23 mouse cellular contexts compared by ENCODE assay signal in genomic region chr7:31117465-31117864, GRCm38 (mm10). TPM values are rescaled to one million over a fixed set of nuclear protein-coding genes. Genes with fewer than 3 reads are reported as not detected.
DNase-seq lines count a peak whose midpoint lies in the region; ATAC-seq and TF ChIP-seq lines count a peak whose summit lies in the region.
"Had no signal": no experiment of that assay in that cellular context is flagged by ENCODE, and none has a peak within 500 bp of the region (broad histone marks: within the 10 kb centered on the region; RNA-seq: fewer than 3 reads in every experiment).

No protein-coding gene starts in this region.

- no peak overlapping the region for H3K27ac ChIP-seq in liver, embryonic 15.5 days (replicated peaks)
- H3K27ac ChIP-seq in liver, postnatal 0 days (ENCODE audit: low read depth), result no peak overlapping the region
- H3K27ac ChIP-seq: embryonic facial prominence, embryonic 15.5 days; limb, embryonic 13.5 days; neural tube, embryonic 15.5 days; stomach, postnatal 0 days had no signal

- TF ChIP-seq EP300 in liver, postnatal 0 days (IDR thresholded peaks at IDR 0.05; ENCODE audit: low read depth), result no peak

- 0 out of 2 replicates have a peak, but pooled peaks have one; percentile 6 for ATAC-seq in frontal cortex, adult (ENCODE audit: low TSS enrichment)
- no peak for ATAC-seq in liver, embryonic 15.5 days (ENCODE audit: insufficient read depth)
- ATAC-seq in liver, postnatal 0 days, result no peak

- no peaks in the 10 kb centered on the region for H3K36me3 ChIP-seq in liver, embryonic 15.5 days (replicated peaks)
- H3K36me3 ChIP-seq in liver, postnatal 0 days (replicated peaks; ENCODE audit: insufficient read depth, low read length), result no peaks in the 10 kb centered on the region
- H3K36me3 ChIP-seq: embryonic facial prominence, embryonic 15.5 days; heart, embryonic 15.5 days; limb, embryonic 13.5 days; neural tube, embryonic 15.5 days had no signal

- 66% methylated on average over 11 of the region's 11 CpGs for WGBS in liver, embryonic 15.5 days (ENCODE audit: insufficient replicate concordance)
- WGBS in liver, postnatal 0 days (ENCODE audit: insufficient replicate concordance), result 77% methylated on average over 11 of the region's 11 CpGs

- TF ChIP-seq CTCF in liver, postnatal 0 days (IDR thresholded peaks at IDR 0.05; ENCODE audit: low read depth), result no peak

- H3K27me3 ChIP-seq in liver, embryonic 15.5 days, result no peaks in the 10 kb centered on the region
- H3K27me3 ChIP-seq in liver, postnatal 0 days (ENCODE audit: insufficient read depth, low read length), result no peaks in the 10 kb centered on the region
- H3K27me3 ChIP-seq: CH12.LX; embryonic facial prominence, embryonic 15.5 days; heart, embryonic 15.5 days; limb, embryonic 13.5 days had no signal

- no peak for DNase-seq in frontal cortex, postnatal 10 days (ENCODE audit: low spot score in 2 of 2)
- DNase-seq in liver, postnatal 0 days, result no peak
- peak; percentile 81 for DNase-seq in cerebellum, adult 9-10 months
- peak; percentile 68 to 72 for DNase-seq in layer of hippocampus, postnatal 36 days
- no peak for DNase-seq in gastrocnemius, postnatal 14 days
- no peak for DNase-seq in spleen, adult 12 weeks (ENCODE audit: low spot score)
- DNase-seq: embryo, embryonic 11 days; heart, adult 18-20 months; kidney, adult 11 months; lung, postnatal 10 days; right cerebral cortex, postnatal 4 days had no signal

- intact Hi-C loops in gastrocnemius, postnatal 14 days (cut with DNase I; ENCODE audit: low total_unique reads), result no loop called here

- peaks cover 21% of the 10 kb centered on the region for H3K4me1 ChIP-seq in liver, embryonic 15.5 days (replicated peaks)
- H3K4me1 ChIP-seq in liver, postnatal 0 days (ENCODE audit: insufficient read depth), result peaks cover 15% of the 10 kb centered on the region

- H3K9me3 ChIP-seq in liver, embryonic 15.5 days (replicated peaks), result no peaks in the 10 kb centered on the region
- H3K9me3 ChIP-seq in liver, postnatal 0 days (ENCODE audit: low read length), result no peaks in the 10 kb centered on the region
- H3K9me3 ChIP-seq: embryonic facial prominence, embryonic 15.5 days; heart, embryonic 15.5 days; limb, embryonic 13.5 days; neural tube, embryonic 15.5 days had no signal

- H3K4me3 ChIP-seq in liver, embryonic 15.5 days (replicated peaks), result no peak overlapping the region
- H3K4me3 ChIP-seq in liver, postnatal 0 days (ENCODE audit: low read depth, low read length), result no peak overlapping the region
- H3K4me3 ChIP-seq: embryonic facial prominence, embryonic 15.5 days; heart, embryonic 15.5 days; limb, embryonic 13.5 days; neural tube, embryonic 15.5 days had no signal

- H3K9ac ChIP-seq in liver, embryonic 15.5 days, result no peak overlapping the region
- no peak overlapping the region for H3K9ac ChIP-seq in liver, postnatal 0 days (replicated peaks)
- H3K9ac ChIP-seq: embryonic facial prominence, embryonic 15.5 days; heart, embryonic 15.5 days; limb, embryonic 13.5 days; neural tube, embryonic 15.5 days had no signal

- H3K4me2 ChIP-seq in liver, embryonic 15.5 days, result peak overlapping the region; percentile 13; the same call in 1 of the 2 replicates
- no peak overlapping the region for H3K4me2 ChIP-seq in liver, postnatal 0 days (ENCODE audit: low read depth, low read length)
- H3K4me2 ChIP-seq: embryonic facial prominence, embryonic 15.5 days; heart, embryonic 15.5 days; limb, embryonic 13.5 days; neural tube, embryonic 15.5 days had no signal

RNA-seq across cellular contexts. Expression of gene Hpn, which starts 2.4 kb away (rescaled TPM):
- polyA plus RNA-seq in liver, embryonic 15.5 days (2015; fragmentation: Nextera tagmentation; extraction: Ambion mirVana), result 98.6 and 145 TPM in 2 replicates
- polyA plus RNA-seq in liver, postnatal 0 days (2015; fragmentation: Nextera tagmentation; extraction: Ambion mirVana), result 250 and 259 TPM in 2 replicates
- 1 to 10 TPM; 4.6 to 6.8 TPM for total RNA-seq in layer of hippocampus, postnatal 36 days (2021)
- 1 to 10 TPM; 7.6 to 9.6 TPM for total RNA-seq in gastrocnemius, postnatal 14 days (2021)
- polyA plus RNA-seq: forebrain, embryonic 16.5 days had no signal

RNA-seq across cellular contexts. Expression of gene Scn1b, which starts 9.3 kb away (rescaled TPM):
- polyA plus RNA-seq in liver, embryonic 15.5 days (2015; fragmentation: Nextera tagmentation; extraction: Ambion mirVana), result 1.0 and 1.2 TPM in 2 replicates
- polyA plus RNA-seq in liver, postnatal 0 days (2015; fragmentation: Nextera tagmentation; extraction: Ambion mirVana), result 2.8 and 3.1 TPM in 2 replicates
- 100 to 1,000 TPM; 548 to 620 TPM for total RNA-seq in layer of hippocampus, postnatal 36 days (2021)
- 100 to 1,000 TPM; 443 to 446 TPM for total RNA-seq in gastrocnemius, postnatal 14 days (2021)

RNA-seq across cellular contexts. Expression of gene Gramd1a, which starts 38.2 kb away (rescaled TPM):
- polyA plus RNA-seq in liver, embryonic 15.5 days (2015; fragmentation: Nextera tagmentation; extraction: Ambion mirVana), result 11.9 and 14.3 TPM in 2 replicates
- 7.1 and 8.9 TPM in 2 replicates for polyA plus RNA-seq in liver, postnatal 0 days (2015; fragmentation: Nextera tagmentation; extraction: Ambion mirVana)
- 100 to 1,000 TPM; 111 to 118 TPM for total RNA-seq in layer of hippocampus, postnatal 36 days (2021)
- total RNA-seq in gastrocnemius, postnatal 14 days (2021), result 10 to 100 TPM; 23.9 to 36.8 TPM

RNA-seq across cellular contexts. Expression of gene Fxyd3, which starts 41.0 kb away (rescaled TPM):
- 0.35 and 0.92 TPM in 2 replicates for polyA plus RNA-seq in liver, embryonic 15.5 days (2015; fragmentation: Nextera tagmentation; extraction: Ambion mirVana)
- polyA plus RNA-seq in liver, postnatal 0 days (2015; fragmentation: Nextera tagmentation; extraction: Ambion mirVana), result 3.4 TPM in 2 replicates
- total RNA-seq in layer of hippocampus, postnatal 36 days (2021), result not detected
- 1 to 10 TPM; 1.9 to 3.3 TPM for total RNA-seq in gastrocnemius, postnatal 14 days (2021)
- total RNA-seq: CH12.LX; hematopoietic stem cell, adult 5-6 weeks; left cerebral cortex, postnatal 14 days had no signal
- polyA plus RNA-seq: midbrain, embryonic 16.5 days had no signal

RNA-seq across cellular contexts. Expression of gene Lgi4, which starts 58.3 kb away (rescaled TPM):
- polyA plus RNA-seq in liver, embryonic 15.5 days (2015; fragmentation: Nextera tagmentation; extraction: Ambion mirVana), result 0.03 TPM in 1 of 2 replicates, not detected in the other
- polyA plus RNA-seq in liver, postnatal 0 days (2015; fragmentation: Nextera tagmentation; extraction: Ambion mirVana), result 0.11 TPM in 1 of 2 replicates, not detected in the other
- 10 to 100 TPM; 32.5 to 36.7 TPM for total RNA-seq in layer of hippocampus, postnatal 36 days (2021)
- 1 to 10 TPM; 6.2 to 8.7 TPM for total RNA-seq in gastrocnemius, postnatal 14 days (2021)
- total RNA-seq: CH12.LX; hematopoietic stem cell, adult 5-6 weeks had no signal

Comparison
In these comparisons a context has a peak if more than half of its experiments do, and no peak if none do; other contexts are left out.
1. DNase-seq: peak in cerebellum, adult 9-10 months (single experiment) and layer of hippocampus, postnatal 36 days (2 of 2); none in frontal cortex, postnatal 10 days (0 of 2), liver, postnatal 0 days (single experiment), gastrocnemius, postnatal 14 days (single experiment) and spleen, adult 12 weeks (single experiment).